Mouse (Mus musculus) CH12.LX (cell line): ENCODE measurements around the gene Hagh.

Experiments
- CTCF ChIP-seq, 2 experiments: IDR thresholded peaks in 1 of 2; conservative IDR thresholded peaks in 1 of 2; 2 replicates each; pipeline ENCODE4 v1.5.1; 2011 to 2012; ENCODE audit warnings: low read depth in 2 of 2, low read length in 2 of 2, improper control_type of control experiment in 1 of 2, inconsistent platforms in 1 of 2, mild to moderate bottlenecking in 1 of 2, moderate library complexity in 1 of 2
- E2F4 ChIP-seq: IDR thresholded peaks from 2 replicates; pipeline ENCODE4 v1.6.1; 2011; ENCODE audit warnings: low read depth, low read length, improper control_type of control experiment; ENCODE audit not compliant: insufficient replicate concordance
- RCOR1 ChIP-seq: conservative IDR thresholded peaks from 2 replicates; pipeline ENCODE4 v1.6.1; 2012; ENCODE audit warnings: low read depth, mild to moderate bottlenecking, inconsistent platforms, low read length, improper control_type of control experiment
- SIN3A ChIP-seq: IDR thresholded peaks from 2 replicates; pipeline ENCODE4 v1.6.1; 2012; ENCODE audit warnings: low read length, improper control_type of control experiment, inconsistent platforms

DNA sequence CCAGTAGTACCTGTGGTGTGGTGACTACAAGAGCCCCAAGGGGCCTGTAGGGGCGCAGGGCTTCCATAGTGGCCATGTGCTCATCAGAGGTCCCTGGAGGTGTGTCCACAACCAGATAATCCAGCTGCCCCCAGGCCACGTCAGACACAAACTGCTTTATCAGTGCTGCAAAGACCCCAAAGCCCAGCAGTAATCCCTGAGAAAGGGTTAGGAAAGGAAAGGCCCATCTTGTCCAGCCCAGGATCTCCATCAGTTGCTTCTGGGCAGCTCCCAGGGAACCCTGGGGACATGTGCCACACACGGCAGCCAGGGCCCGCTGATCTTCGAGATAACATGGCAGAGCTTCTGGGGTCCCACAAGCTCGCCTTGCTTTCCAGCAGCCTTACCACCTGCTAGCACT lies 44.4 kb downstream of the Hagh start:
- TF ChIP-seq CTCF (conservative IDR thresholded peaks at IDR 0.05 in 1 of 2, IDR thresholded peaks at IDR 0.05 in 1 of 2; ENCODE audit: low read depth in 2 of 2, low read length in 2 of 2): no peak
- no peak for TF ChIP-seq SIN3A
- no peak for TF ChIP-seq E2F4
- TF ChIP-seq RCOR1: no peak
